Mouse (Mus musculus) spleen, adult 2 months (tissue): ENCODE measurements around the gene Gm47995. TPM values are rescaled to one million over a fixed set of nuclear protein-coding genes. Genes with fewer than 3 reads are reported as not detected.

Source experiments
- DNase-seq, 2 experiments: peaks; one replicate each; pipeline versions ENCODE4 v3.0.0 to v3.0.0-alpha.2; 2012 to 2021; ENCODE audit warnings: low spot score in 2 of 2, low read depth in 1 of 2
- H3K27ac ChIP-seq: fragments of 200-500 bp; 2 replicates; pipeline ENCODE4 v1.5.1; 2012; ENCODE audit warnings: low read length, inconsistent platforms; ENCODE audit not compliant: insufficient read depth
- H3K27me3 ChIP-seq: fragments of 200-500 bp; 2 replicates; pipeline ENCODE4 v1.6.1; 2012; ENCODE audit warnings: mild to moderate bottlenecking, moderate library complexity, low read length, inconsistent platforms; ENCODE audit not compliant: control insufficient read depth, insufficient read depth
- H3K36me3 ChIP-seq: fragments of 200-500 bp; 2 replicates; pipeline ENCODE4 v1.6.1; 2012; ENCODE audit warnings: mild to moderate bottlenecking, low read length, inconsistent platforms; ENCODE audit not compliant: control insufficient read depth, insufficient read depth
- H3K4me1 ChIP-seq: fragments of 200-500 bp; 2 replicates; pipeline ENCODE4 v1.6.1; 2011; ENCODE audit warnings: inconsistent platforms; ENCODE audit not compliant: control insufficient read depth, insufficient read depth, insufficient read length
- H3K4me3 ChIP-seq: fragments of 200-500 bp; 2 replicates; pipeline ENCODE4 v1.5.1; 2011; ENCODE audit warnings: mild to moderate bottlenecking, inconsistent platforms; ENCODE audit not compliant: insufficient read depth, insufficient read length; ENCODE audit errors: extremely low read depth
- CTCF ChIP-seq: fragments of 200-500 bp; IDR thresholded peaks from 2 replicates; pipeline ENCODE4 v1.5.1; 2011; ENCODE audit warnings: mild to moderate bottlenecking, inconsistent platforms; ENCODE audit not compliant: insufficient read depth, insufficient read length, insufficient replicate concordance; ENCODE audit errors: extremely low read depth
- POLR2A ChIP-seq: fragments of 200-500 bp; IDR thresholded peaks from 2 replicates; pipeline ENCODE4 v1.6.1; 2011; ENCODE audit warnings: low read depth, low read length, inconsistent platforms
- WGBS: fragments of 180-500 bp; shearing (Covaris S2); methylation state at CpG from one replicate; pipeline ENCODE4 v1.1.7; 2018; 5-methylcytosine and 5-hydroxymethylcytosine counted together
- polyA plus RNA-seq: library from polyadenylated mRNA; depleted of rRNA; stranded (reverse); fragments of >200 nt; gene quantifications from 2 replicates; pipeline ENCODE4 v1.2.3, GENCODE M21; 2012; rRNA removed

Gm47995 gene
- polyA plus RNA-seq, 1 experiment = 0.11 TPM

GRCm38 (mm10) chr1:151236141-151236930 lies 38.1 kb downstream of the Gm47995 start:
- 60% methylated on average over 13 of the region's 13 CpGs for WGBS
- TF ChIP-seq POLR2A (no peak), CTCF (no peak)
- H3K4me1 ChIP-seq = no peaks in the 10 kb centered on the region
- H3K27ac ChIP-seq = no peak overlapping the region
- no peaks in the 10 kb centered on the region for H3K36me3 ChIP-seq
- no peaks in the 10 kb centered on the region for H3K27me3 ChIP-seq
- H3K4me3 ChIP-seq = no peak overlapping the region
- DNase-seq = no peak

GRCm38 (mm10) chr1:151237780-151238179 lies 39.5 kb downstream of the Gm47995 start:
- no peaks in the 10 kb centered on the region for H3K4me1 ChIP-seq
- 82% methylated on average over 3 of the region's 3 CpGs for WGBS
- no peak for TF ChIP-seq POLR2A
- no peak for TF ChIP-seq CTCF
- H3K36me3 ChIP-seq = no peaks in the 10 kb centered on the region
- no peak overlapping the region for H3K27ac ChIP-seq
- H3K4me3 ChIP-seq = no peak overlapping the region
- no peaks in the 10 kb centered on the region for H3K27me3 ChIP-seq
- no peak for DNase-seq

GRCm38 (mm10) chr1:151243332-151243731 lies 45.1 kb downstream of the Gm47995 start:
- TF ChIP-seq POLR2A (no peak), CTCF (no peak)
- Histone ChIP-seq H3K36me3 (no peaks in the 10 kb centered on the region), H3K4me3 (no peak overlapping the region), H3K4me1 (no peaks in the 10 kb centered on the region), H3K27ac (no peak overlapping the region), H3K27me3 (no peaks in the 10 kb centered on the region)
- no peak for DNase-seq
- WGBS = 85% methylated on average over 4 of the region's 4 CpGs

GRCm38 (mm10) chr1:151244013-151244412 lies 45.8 kb downstream of the Gm47995 start:
- Histone ChIP-seq H3K36me3 (no peaks in the 10 kb centered on the region), H3K4me1 (no peaks in the 10 kb centered on the region), H3K27me3 (no peaks in the 10 kb centered on the region), H3K4me3 (no peak overlapping the region), H3K27ac (no peak overlapping the region)
- no peak for DNase-seq
- TF ChIP-seq POLR2A (no peak), CTCF (no peak)
- whole genome bisulfite sequencing = 92% methylated on average over 5 of the region's 5 CpGs

- 85% methylated on average over 4 of the region's 4 CpGs for WGBS
- H3K4me3 ChIP-seq = no peak overlapping the region
- H3K4me1 ChIP-seq = no peaks in the 10 kb centered on the region
- H3K27me3 ChIP-seq = no peaks in the 10 kb centered on the region
- TF ChIP-seq CTCF (no peak), POLR2A (no peak)
- no peak for DNase-seq
- H3K36me3 ChIP-seq = no peaks in the 10 kb centered on the region
- H3K27ac ChIP-seq = no peak overlapping the region
Measured at GRCm38 (mm10) chr1:151244761-151245160, 46.5 kb downstream of the Gm47995 start.

GRCm38 (mm10) chr1:151245165-151245564 lies 46.9 kb downstream of the Gm47995 start:
- Histone ChIP-seq H3K36me3 (no peaks in the 10 kb centered on the region), H3K4me1 (no peaks in the 10 kb centered on the region), H3K4me3 (no peak overlapping the region), H3K27ac (no peak overlapping the region), H3K27me3 (no peaks in the 10 kb centered on the region)
- WGBS = 57% methylated on average over 10 of the region's 10 CpGs
- no peak for DNase-seq
- TF ChIP-seq POLR2A (no peak), CTCF (no peak)

- no peaks in the 10 kb centered on the region for H3K36me3 ChIP-seq
- H3K27ac ChIP-seq = no peak overlapping the region
- DNase-seq = no peak
- no peaks in the 10 kb centered on the region for H3K27me3 ChIP-seq
- no peak for TF ChIP-seq POLR2A
- TF ChIP-seq CTCF = no peak
- H3K4me1 ChIP-seq = no peaks in the 10 kb centered on the region
- WGBS = 82% methylated on average over 2 of the region's 2 CpGs
- H3K4me3 ChIP-seq = no peak overlapping the region
Measured at GRCm38 (mm10) chr1:151245846-151246245, 47.6 kb downstream of the Gm47995 start.

Other genes starting within 250 kb of the Gm47995 start
- 8.6 and 12.1 TPM in 2 replicates for gene Hmcn1, start 205.0 kb upstream of the Gm47995 start, polyA plus RNA-seq
- 0.07 and 0.20 TPM in 2 replicates for gene Gm47985, start 15.9 kb upstream of the Gm47995 start, polyA plus RNA-seq
- 0.14 and 0.40 TPM in 2 replicates for gene Gm8947, start 6.1 kb upstream of the Gm47995 start, polyA plus RNA-seq
- 0.23 TPM in 1 of 2 replicates, not detected in the other for gene 3110040M04Rik, start 5.7 kb downstream of the Gm47995 start, polyA plus RNA-seq
- 0.61 TPM in 1 of 2 replicates, not detected in the other for gene Gm47996, start 11.7 kb downstream of the Gm47995 start, polyA plus RNA-seq
- 30.5 and 35.7 TPM in 2 replicates for gene Ivns1abp, start 146.0 kb downstream of the Gm47995 start, polyA plus RNA-seq
- 3.7 and 4.1 TPM in 2 replicates for gene Swt1, start 230.0 kb downstream of the Gm47995 start, polyA plus RNA-seq
- 11.9 and 14.2 TPM in 2 replicates for gene Trmt1l, start 230.1 kb downstream of the Gm47995 start, polyA plus RNA-seq